Mouse (Mus musculus) regulatory T cell (primary cell): ENCODE results near the gene Inpp5k.
"Not testable (repeated sequence)": the region's sequence is repeated elsewhere in the genome, so short reads cannot be mapped to it uniquely, and the experiment has no call there.

Experiments used
- in situ Hi-C: fragments of 300-600 bp; cut with MboI, MseI; formaldehyde crosslinking; loops from one replicate; pipeline ENCODE4 v1.15.1; 2025; ENCODE audit warnings: high pct_unique_total_duplicates

Gene Inpp5k

DNA sequence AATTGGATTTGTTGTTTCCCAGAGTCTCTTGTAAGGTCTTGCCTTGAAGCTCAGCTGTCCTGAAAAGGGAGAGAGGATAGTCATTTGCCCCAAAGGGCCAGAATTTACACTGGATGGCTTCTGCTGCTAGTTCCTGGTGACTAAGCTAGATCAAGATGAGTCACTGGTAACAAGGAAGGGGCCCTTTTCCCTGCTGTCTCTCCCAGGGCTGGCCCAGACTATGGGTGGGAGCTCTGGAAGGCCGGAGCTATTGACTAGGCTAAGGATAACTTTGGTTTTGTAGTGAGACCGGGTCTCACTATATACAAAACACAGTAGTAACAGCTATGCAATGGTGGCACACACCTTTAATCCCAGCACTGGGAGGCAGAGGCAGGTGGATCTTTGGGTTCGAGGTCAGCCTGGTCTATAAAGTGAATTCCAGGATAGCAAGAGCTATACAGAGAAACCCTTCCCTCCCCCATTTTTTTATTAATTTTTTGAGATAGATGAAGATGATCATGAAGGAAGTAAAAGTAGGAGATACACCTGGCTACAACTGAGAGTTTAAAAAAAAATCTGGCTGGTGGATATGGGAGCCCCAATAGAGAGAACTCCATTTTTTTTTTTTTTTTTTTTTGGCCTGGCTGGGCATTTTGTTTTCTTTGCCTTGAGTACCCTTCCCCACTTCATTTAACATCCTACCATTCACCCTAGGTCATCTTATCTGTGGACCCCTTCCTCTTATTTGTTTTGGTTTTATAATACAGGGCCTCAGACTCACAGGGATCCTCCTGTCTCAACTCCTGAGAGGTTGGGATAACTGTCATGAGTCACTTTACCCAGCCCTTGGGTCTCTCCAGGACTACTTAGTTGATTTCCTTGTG, 47.3 kb downstream of the Inpp5k start:
- in situ Hi-C loops: loop anchor here (10.0 kb wide), 1 partner anchor 1163 kb away; no protein-coding TSS in a partner anchor

DNA sequence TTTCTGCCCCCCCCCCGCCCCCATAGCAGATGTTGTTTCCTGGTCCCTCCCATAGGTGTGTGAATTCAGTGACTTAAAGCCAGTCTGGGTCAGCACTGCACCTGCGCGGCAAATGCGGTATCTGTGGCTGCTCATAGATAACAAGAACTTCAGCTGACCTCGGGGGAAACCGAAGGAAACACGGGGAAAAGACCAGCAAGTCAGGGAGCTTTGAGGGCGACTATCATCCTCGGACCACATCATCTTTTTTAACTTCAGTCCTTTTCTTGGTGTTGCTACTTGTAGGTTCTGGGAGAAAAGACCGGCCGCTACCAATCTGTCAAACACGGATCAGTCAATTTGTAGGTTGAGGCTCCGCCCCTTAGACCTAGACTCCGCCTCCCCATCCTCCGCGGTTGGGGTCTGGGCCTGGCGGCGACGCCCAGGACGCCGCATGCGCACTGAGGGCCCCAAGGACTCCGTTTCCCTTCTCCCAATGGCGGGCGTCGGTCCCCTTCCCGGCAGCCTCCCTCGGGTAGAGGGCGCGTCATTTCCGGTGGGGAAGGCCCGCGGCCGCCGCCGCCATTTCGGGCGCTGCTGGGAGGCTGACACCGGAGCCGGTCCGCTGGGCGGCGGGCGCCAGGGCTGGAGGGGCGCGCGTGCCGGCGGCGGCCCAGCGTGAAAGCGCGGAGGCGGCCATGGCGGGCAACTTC, 48.1 kb downstream of the Inpp5k start, which contains the start of gene Crk:
TSS of gene Crk (plus strand) at position 513 of the 692 bp plus-strand sequence.
- in situ Hi-C loops: loop anchor here (10.0 kb wide), 1 partner anchor 1164 kb away; no protein-coding TSS in a partner anchor

DNA sequence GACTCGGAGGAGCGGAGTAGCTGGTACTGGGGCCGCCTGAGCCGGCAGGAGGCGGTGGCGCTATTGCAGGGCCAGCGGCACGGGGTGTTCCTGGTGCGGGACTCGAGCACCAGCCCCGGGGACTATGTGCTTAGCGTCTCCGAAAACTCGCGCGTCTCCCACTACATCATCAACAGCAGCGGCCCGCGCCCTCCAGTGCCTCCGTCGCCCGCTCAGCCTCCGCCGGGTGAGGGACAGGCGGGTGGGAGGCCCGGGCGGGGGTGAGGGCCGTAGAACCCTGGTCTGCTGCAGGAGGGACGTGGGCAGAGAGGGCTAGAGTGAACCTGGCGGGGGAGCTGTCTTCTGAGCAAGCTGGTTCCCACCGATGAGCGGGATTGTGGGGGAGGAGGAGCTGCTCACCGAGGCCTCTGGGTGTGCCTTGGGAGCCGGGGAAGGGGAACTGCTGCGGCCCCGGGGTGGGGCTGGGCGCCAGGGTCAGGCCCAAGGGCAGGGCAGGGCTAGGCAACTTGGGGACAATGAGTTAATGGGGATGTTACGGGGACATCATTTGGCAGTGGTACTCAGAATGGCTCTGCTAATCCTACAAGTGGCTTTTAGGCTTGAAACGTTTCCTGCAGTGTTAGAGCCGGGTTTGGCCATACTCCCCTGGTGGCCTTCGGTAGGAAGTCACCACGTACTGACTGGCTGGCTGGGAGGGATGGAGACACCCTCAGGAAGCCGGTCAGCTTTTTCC, 48.8 kb downstream of the Inpp5k start:
- in situ Hi-C loops: loop anchor here (10.0 kb wide), 1 partner anchor 1165 kb away; no protein-coding TSS in a partner anchor

DNA sequence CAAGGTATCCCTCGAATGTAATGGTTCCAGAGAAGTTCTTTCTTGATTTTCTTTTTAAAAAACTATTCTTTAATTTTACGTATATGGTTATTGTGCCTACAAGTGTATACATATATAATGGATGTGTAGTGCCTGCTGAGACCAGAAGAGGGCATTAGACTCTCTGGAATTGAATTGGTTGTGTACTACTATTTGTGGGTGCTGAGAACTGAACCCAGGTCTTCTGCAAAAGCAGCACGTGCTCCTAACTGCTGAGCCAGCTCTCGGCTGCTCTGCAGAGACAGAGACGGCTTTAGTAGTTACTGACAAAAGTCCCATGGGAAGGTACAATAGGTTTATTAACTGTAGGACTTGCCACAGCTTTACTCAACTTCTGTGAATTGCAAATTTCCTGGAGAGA, 53.7 kb downstream of the Inpp5k start:
- in situ Hi-C loops: no loop called here

DNA sequence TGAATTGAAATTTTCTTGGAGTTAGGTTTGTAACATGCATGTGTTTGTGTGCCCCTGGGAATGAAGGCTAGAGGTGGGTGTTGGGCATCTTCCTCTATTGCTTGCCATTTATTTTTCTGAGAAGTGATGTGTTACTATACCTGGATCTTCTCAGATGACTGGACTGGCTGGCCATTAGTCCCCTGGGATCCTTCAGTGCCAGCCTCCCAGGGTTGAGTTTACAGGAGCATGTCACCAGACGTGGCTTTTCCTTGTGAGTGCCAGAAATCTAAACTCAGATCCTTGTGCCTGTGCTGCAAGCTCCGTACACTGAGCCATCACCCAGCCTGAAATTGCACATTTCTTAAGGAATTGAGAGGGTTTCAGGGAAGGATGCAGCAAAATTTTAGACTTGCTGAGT, 54.2 kb downstream of the Inpp5k start:
- in situ Hi-C loops: no loop called here

DNA sequence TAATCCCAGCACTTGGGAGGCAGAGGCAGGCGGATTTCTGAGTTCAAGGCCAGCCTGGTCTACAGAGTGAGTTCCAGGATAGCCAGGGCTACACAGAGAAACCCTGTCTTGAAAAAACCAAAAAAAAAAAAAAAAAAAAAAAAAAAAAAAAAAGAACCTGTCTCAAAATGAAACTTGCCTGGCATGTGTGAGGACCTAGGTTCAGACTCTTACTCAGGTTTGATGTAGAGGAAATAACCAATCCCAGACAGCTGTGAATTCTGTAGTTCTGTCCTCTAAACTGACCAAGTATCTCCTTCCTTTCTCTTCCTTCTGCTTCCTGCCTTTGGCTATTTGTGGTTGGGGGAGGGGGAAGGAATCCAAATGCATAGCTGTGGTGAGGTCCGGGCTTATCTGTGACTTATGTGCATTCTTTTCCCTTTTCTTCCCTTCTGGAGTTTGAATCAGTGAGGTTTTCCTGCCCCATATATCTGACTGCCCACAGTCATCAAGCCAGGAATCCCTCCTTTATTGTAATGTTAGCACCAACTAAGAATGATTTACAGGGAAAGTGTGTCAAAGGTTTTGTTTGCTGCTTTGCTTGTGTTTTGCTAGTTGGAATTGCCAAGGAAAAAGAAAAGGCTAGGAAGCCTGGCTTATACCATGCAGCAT, 56.7 kb downstream of the Inpp5k start:
- in situ Hi-C loops: no loop called here

DNA sequence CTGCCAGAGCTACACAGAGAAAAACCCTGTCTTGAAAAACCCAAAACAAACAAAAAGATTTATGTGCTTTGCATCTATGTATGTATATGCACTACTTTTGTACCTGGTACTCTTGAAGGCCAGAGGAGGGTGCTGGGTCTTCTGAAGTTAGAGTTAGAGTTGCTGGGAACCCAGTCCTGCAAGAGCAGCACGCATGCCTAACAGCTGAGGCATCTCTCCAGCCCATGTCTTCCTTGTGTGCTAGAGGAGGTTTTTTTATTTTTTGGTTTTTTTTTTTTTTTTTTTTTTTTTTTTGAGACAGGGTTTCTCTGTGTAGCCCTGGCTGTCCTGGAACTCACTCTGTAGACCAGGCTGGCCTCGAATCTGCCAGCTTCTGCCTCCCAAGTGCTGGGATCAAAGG, 57.3 kb downstream of the Inpp5k start:
- in situ Hi-C loops: no loop called here

DNA sequence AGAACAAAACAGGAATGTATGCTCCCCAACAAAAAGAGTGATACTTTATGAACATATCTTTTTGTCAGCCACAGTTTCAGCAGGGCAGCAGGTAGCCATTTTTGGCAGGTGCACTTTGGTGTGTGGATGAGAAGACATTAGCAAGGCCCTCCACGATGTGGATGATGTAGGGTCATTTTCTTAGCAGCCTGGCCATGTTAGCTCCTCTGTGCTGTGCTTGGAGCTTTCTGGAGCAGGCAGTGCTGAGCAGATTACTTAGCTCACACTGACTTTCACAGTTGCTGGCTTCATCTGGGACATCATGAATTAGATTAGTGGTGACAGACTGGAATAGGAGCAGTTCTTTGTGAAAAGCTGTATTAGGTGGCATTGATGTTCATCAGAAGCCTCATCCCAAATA, 59.2 kb downstream of the Inpp5k start:
- in situ Hi-C loops: no loop called here

DNA sequence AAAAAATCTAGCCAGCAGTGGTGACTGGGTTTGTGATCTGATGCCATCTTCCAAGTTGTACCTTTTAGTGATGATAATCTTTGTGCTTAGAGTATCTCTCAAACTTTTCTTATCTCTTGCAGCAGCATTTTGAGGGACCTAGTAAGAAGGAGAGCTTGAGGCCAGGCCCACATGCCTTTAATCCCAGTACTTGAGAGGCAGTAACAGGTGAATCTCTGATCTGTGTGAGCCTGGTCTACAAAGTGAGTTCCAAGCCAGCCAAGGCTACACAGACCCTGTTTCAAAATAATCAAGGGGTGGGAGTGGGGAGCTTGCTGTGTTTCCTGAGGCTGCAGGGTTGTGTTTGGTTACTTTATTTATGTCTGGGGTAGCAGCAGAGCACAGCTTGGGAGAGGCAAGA, 60.3 kb downstream of the Inpp5k start:
- in situ Hi-C loops: no loop called here

DNA sequence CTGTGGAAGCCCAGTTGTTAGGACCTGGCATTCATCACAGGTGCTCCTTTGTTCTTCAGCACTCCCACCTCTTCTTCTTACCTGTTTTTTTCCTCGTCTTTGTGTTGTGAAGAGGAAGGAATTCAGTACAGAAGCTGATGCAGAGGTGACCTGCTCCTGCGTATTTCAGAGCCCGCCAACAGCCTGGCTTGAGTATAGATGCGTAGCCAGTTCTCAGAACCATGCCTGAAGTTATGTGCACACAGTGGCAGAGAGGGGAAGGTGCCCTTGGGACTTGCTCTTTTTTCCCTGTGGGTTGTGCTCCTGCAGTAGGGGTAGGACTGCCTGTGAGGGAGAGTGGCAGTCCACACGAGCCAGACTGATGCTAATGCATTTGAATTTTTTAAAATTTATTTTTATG, 62.8 kb downstream of the Inpp5k start:
- in situ Hi-C loops: no loop called here

DNA sequence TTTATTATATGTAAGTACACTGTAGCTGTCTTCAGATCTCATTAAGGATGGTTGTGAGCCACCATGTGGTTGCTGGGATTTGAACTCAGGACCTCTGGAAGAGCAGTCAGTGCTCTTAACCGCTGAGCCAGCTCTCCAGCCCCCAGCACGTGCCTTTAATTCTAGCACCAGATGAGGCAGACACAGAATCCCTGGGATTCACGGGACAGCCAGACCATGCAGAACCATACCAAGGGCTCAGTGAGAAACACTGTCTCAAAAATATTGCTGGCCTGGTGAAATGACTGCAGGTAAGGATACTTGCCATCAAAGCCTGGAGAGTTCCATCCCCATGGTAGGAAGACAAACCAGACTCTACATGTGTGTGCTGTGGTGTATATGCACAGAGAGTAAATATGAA, 66.7 kb downstream of the Inpp5k start:
- in situ Hi-C loops: not testable (repeated sequence)
